Mouse (Mus musculus) lung, adult 2 months (tissue): ENCODE measurements around the gene Vti1a.

ENCODE experiments used
- CTCF ChIP-seq: fragments of 200-500 bp; IDR thresholded peaks from 2 replicates; pipeline ENCODE4 v1.5.1; 2011; ENCODE audit warnings: mild to moderate bottlenecking, low read length, control low read depth; ENCODE audit not compliant: insufficient read depth
- POLR2A ChIP-seq: fragments of 200-500 bp; IDR thresholded peaks from 2 replicates; pipeline ENCODE4 v1.6.1; 2011; ENCODE audit warnings: low read depth, mild to moderate bottlenecking, control low read depth, low read length, borderline replicate concordance; ENCODE audit errors: extremely low read depth

- TF ChIP-seq CTCF (no peak), POLR2A (no peak)
Measured at GRCm38 (mm10) chr19:55297489-55297888, 18.6 kb upstream of the Vti1a start.
